Mouse (Mus musculus) heart, embryonic 10.5 days (tissue): ENCODE data around the gene Hyal2. TPM values are rescaled to one million over a fixed set of nuclear protein-coding genes. Genes with fewer than 3 reads are reported as not detected.

Experiments used
- DNase-seq: peaks from one replicate; pipeline ENCODE4 v3.0.0-alpha.2; 2017; ENCODE audit warnings: low spot score
- H3K27ac ChIP-seq: fragments of 300-500 bp; sonication (generic); 2 replicates; pipeline ENCODE4 v1.5.1; 2016; ENCODE audit warnings: mild to moderate bottlenecking
- H3K27me3 ChIP-seq: fragments of 300-500 bp; sonication (generic); 2 replicates; pipeline ENCODE4 v1.6.1; 2016; ENCODE audit warnings: mild to moderate bottlenecking; ENCODE audit not compliant: poor library complexity, insufficient read depth, severe bottlenecking
- H3K36me3 ChIP-seq: fragments of 300-500 bp; sonication (generic); 2 replicates; pipeline ENCODE4 v1.6.1; 2016; ENCODE audit warnings: mild to moderate bottlenecking, moderate library complexity
- H3K4me1 ChIP-seq: fragments of 300-500 bp; sonication (generic); 2 replicates; pipeline ENCODE4 v1.6.1; 2016; ENCODE audit warnings: mild to moderate bottlenecking
- H3K4me3 ChIP-seq: fragments of 300-500 bp; sonication (generic); 2 replicates; pipeline ENCODE4 v1.5.1; 2016; ENCODE audit warnings: mild to moderate bottlenecking, moderate library complexity
- H3K9me3 ChIP-seq: fragments of 300-500 bp; sonication (generic); 2 replicates; pipeline ENCODE4 v1.6.1; 2016; ENCODE audit warnings: mild to moderate bottlenecking, moderate library complexity
- WGBS: fragments of 180-500 bp; shearing (Covaris S2); methylation state at CpG from one replicate; pipeline ENCODE4 v1.1.7; 2016; 5-methylcytosine and 5-hydroxymethylcytosine counted together
- polyA plus RNA-seq: library from polyadenylated mRNA; unstranded; fragments of >200 nt; fragmentation: Nextera tagmentation; extraction: Ambion mirVana; gene quantifications from 2 replicates; pipeline ENCODE4 v1.2.1, GENCODE M21; 2016

The Hyal2 gene
- polyA plus RNA-seq, 1 experiment from 2014 or later, result 128 TPM

GRCm38 (mm10) chr9:107549297-107550074 is 18.3 kb upstream of the Hyal2 start:
- H3K4me3 ChIP-seq, result no peak overlapping the region
- WGBS, result 76% methylated on average over 20 of the region's 20 CpGs
- no peaks in the 10 kb centered on the region for H3K9me3 ChIP-seq
- peaks cover 9% of the 10 kb centered on the region for H3K36me3 ChIP-seq
- DNase-seq, result no peak
- peaks cover 74% of the 10 kb centered on the region for H3K4me1 ChIP-seq
- H3K27ac ChIP-seq, result no peak overlapping the region
- H3K27me3 ChIP-seq, result peaks cover 53% of the 10 kb centered on the region

- no peak for DNase-seq
- Histone ChIP-seq H3K27ac (peak overlapping the region; percentile 87), H3K36me3 (no peaks in the 10 kb centered on the region; the same call in 1 of the 2 replicates), H3K4me3 (peak overlapping the region; percentile 70), H3K27me3 (peaks cover 53% of the 10 kb centered on the region), H3K9me3 (no peaks in the 10 kb centered on the region), H3K4me1 (peaks cover 70% of the 10 kb centered on the region)
- WGBS, result 25% methylated on average over 23 of the region's 23 CpGs
Observed at GRCm38 (mm10) chr9:107550491-107551116, 17.1 kb upstream of the Hyal2 start.

DNA sequence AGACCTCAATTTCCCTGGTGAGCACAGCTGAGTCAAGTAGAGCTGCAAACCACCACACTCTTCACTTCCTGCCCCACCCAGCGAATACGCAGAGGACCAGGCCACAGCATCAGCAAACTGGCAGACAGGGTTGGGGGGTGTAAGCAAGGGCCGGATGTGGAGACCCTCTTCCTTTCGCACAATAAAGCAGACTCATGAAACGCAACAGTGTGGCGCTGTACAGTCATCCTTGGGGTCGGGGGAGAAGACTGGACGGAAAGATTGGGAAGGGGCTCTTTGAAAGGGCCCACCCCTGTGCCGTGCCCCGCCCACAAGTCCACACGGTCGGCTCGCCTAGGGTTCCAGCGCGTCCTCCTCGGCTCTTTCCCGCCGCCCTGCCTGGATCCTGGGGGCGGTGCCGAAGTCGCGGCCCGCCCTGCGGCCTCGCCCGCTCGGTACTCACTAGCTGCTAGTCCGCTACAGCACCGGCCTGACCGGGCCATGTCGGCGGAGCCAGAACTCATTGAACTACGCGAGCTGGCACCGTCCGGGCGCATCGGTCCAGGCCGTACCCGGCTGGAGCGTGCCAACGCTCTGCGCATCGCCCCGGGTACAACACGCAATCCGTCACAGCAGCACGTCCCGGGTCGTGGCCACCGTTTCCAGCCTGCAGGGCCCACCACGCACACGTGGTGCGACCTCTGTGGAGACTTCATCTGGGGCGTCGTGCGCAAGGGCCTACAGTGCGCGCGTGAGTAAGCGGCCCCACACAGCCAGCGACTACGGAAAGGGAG is 16.4 kb upstream of the Hyal2 start, which contains the start of gene Rassf1:
Gene Rassf1 (plus strand): TSS at position 439 of the 773 bp plus-strand sequence.
- Histone ChIP-seq H3K36me3 (peaks cover 2% of the 10 kb centered on the region), H3K4me1 (peaks cover 73% of the 10 kb centered on the region), H3K4me3 (peak within 1 kb of the TSS; percentile 70), H3K9me3 (no peaks in the 10 kb centered on the region), H3K27ac (peak within 1 kb of the TSS; percentile 87), H3K27me3 (peaks cover 53% of the 10 kb centered on the region)
- WGBS, result under 1% methylated on average over 63 of the region's 63 CpGs
- peak; percentile 88 for DNase-seq

DNA sequence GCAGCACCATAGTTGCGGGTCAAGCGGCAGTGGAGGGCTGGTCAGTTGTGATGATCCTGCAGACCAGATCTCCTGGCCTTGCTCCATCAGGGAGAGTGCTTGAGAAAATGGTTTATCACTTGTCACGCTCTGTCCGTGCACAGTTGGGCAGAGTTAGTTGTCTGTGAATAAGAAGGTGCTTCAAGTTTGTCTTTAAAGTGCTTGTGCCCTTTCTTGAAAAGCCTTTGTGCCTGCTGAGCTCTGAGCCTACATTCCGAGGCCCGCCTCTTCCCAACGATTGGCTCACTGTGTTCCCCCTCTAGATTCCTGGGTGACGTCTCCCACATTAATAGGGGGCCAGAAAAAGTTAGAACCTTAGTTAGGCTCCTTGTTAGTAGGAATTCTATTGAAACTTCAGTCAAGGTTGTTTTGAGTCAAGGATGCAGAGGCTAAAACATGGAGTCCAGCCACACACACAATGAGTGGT is 15.8 kb upstream of the Hyal2 start:
- Histone ChIP-seq H3K4me1 (peaks cover 73% of the 10 kb centered on the region), H3K27me3 (peaks cover 53% of the 10 kb centered on the region), H3K9me3 (no peaks in the 10 kb centered on the region), H3K36me3 (peaks cover 6% of the 10 kb centered on the region), H3K4me3 (peak overlapping the region; percentile 70), H3K27ac (peak overlapping the region; percentile 87)
- DNase-seq, result no peak
- 11% methylated on average over 8 of the region's 8 CpGs for WGBS

GRCm38 (mm10) chr9:107552690-107553393 is 14.9 kb upstream of the Hyal2 start:
- Histone ChIP-seq H3K27ac (no peak overlapping the region), H3K9me3 (no peaks in the 10 kb centered on the region), H3K36me3 (peaks cover 15% of the 10 kb centered on the region), H3K4me3 (peak overlapping the region; percentile 84; the same call in 1 of the 2 replicates), H3K4me1 (peaks cover 65% of the 10 kb centered on the region), H3K27me3 (peaks cover 47% of the 10 kb centered on the region)
- 75% methylated on average over 5 of the region's 5 CpGs for WGBS
- DNase-seq, result no peak

GRCm38 (mm10) chr9:107553541-107554318 is 14.0 kb upstream of the Hyal2 start:
- Histone ChIP-seq H3K27me3 (peaks cover 38% of the 10 kb centered on the region), H3K36me3 (peaks cover 24% of the 10 kb centered on the region), H3K9me3 (no peaks in the 10 kb centered on the region), H3K27ac (peak overlapping the region; percentile 96), H3K4me1 (peaks cover 62% of the 10 kb centered on the region), H3K4me3 (peak overlapping the region; percentile 84)
- 8% methylated on average over 37 of the region's 37 CpGs for WGBS
- no peak for DNase-seq

DNA sequence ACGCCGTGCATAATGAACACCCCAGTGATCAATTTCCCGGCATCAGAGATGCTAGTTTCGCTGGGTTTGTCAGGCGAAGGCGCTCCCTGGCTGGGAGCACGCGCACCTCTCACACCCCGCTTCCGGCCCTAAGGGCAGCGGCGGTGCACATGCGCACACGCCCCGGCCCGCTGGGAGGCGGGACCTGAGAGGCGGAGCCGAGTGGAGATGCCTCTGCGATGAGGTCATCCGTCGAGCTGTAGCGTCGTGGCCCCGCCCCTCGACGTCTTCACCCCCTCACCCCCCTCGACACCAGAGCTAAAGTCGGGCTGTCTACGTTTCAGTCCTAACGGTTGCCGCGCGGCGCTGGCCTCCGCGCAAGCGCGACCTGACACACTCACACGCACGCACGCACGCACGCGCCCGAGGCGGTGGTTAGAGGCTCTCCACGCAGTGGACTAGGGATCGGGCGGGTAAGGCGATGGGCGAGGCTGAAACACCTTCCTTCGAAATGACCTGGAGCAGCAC is 13.4 kb upstream of the Hyal2 start:
- WGBS, result 0% methylated on average over 53 of the region's 53 CpGs
- peak; percentile 99 for DNase-seq
- peak overlapping the region; percentile 84 for H3K4me3 ChIP-seq
- no peaks in the 10 kb centered on the region for H3K9me3 ChIP-seq
- peaks cover 62% of the 10 kb centered on the region for H3K4me1 ChIP-seq
- peaks cover 31% of the 10 kb centered on the region for H3K36me3 ChIP-seq
- peak overlapping the region; percentile 96 for H3K27ac ChIP-seq
- peaks cover 32% of the 10 kb centered on the region for H3K27me3 ChIP-seq

- peak overlapping the region; percentile 96 for H3K27ac ChIP-seq
- peak; percentile 87 for DNase-seq
- H3K27me3 ChIP-seq, result peaks cover 25% of the 10 kb centered on the region
- WGBS, result under 1% methylated on average over 23 of the region's 23 CpGs
- H3K36me3 ChIP-seq, result peaks cover 37% of the 10 kb centered on the region
- peaks cover 56% of the 10 kb centered on the region for H3K4me1 ChIP-seq
- H3K4me3 ChIP-seq, result peak overlapping the region; percentile 84
- no peaks in the 10 kb centered on the region for H3K9me3 ChIP-seq
Observed at GRCm38 (mm10) chr9:107555031-107555457, 12.7 kb upstream of the Hyal2 start.

DNA sequence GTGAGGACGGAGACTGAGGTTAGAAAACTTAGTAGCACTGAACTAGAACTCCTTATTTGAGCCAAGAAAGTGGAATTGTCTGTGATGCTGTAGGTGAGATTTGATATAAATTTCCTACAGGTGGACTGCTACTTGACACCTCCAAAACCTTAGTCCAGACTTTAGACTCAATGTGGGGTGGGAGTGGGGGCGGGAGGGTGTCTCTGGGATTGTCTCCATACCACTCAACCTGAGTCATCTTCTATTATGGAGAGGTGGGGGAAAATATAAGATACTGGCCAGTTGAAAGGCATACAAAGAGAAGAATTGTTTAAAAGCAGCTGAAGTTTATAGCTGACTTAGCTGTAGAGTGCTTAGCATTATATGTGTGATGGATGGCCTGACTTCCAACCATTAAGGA is 12.0 kb upstream of the Hyal2 start:
- Histone ChIP-seq H3K4me1 (peaks cover 50% of the 10 kb centered on the region), H3K27ac (peak overlapping the region; percentile 96), H3K9me3 (no peaks in the 10 kb centered on the region), H3K4me3 (peak overlapping the region; percentile 84), H3K36me3 (peaks cover 44% of the 10 kb centered on the region), H3K27me3 (peaks cover 18% of the 10 kb centered on the region)
- 38% methylated on average over 2 of the region's 2 CpGs for WGBS
- DNase-seq, result no peak

- peaks cover 43% of the 10 kb centered on the region for H3K4me1 ChIP-seq
- peaks cover 12% of the 10 kb centered on the region; the same call in 1 of the 2 replicates for H3K27me3 ChIP-seq
- peaks cover 50% of the 10 kb centered on the region for H3K36me3 ChIP-seq
- peak overlapping the region; percentile 84 for H3K4me3 ChIP-seq
- no peak for DNase-seq
- H3K9me3 ChIP-seq, result no peaks in the 10 kb centered on the region
- peak overlapping the region; percentile 96; the same call in 1 of the 2 replicates for H3K27ac ChIP-seq
- WGBS, result 67% methylated on average over 3 of the region's 3 CpGs
Observed at GRCm38 (mm10) chr9:107556346-107556745, 11.4 kb upstream of the Hyal2 start.

GRCm38 (mm10) chr9:107563029-107563581 is 4.6 kb upstream of the Hyal2 start, which contains the start of gene Tusc2:
Tusc2 (plus strand) TSS chr9:107563255.
- H3K27me3 ChIP-seq, result no peaks in the 10 kb centered on the region
- under 1% methylated on average over 46 of the region's 46 CpGs for WGBS
- H3K9me3 ChIP-seq, result no peaks in the 10 kb centered on the region
- DNase-seq, result peak; percentile 99
- H3K27ac ChIP-seq, result peak within 1 kb of the TSS; percentile 85
- H3K4me1 ChIP-seq, result peaks cover 38% of the 10 kb centered on the region
- H3K36me3 ChIP-seq, result peaks cover 58% of the 10 kb centered on the region
- peak within 1 kb of the TSS; percentile 91 for H3K4me3 ChIP-seq
